Mouse (Mus musculus) embryonic fibroblast, embryonic 13.5 days (primary cell): Measurements from ENCODE around the gene Tet1.

ENCODE experiments used
- CTCF ChIP-seq: IDR thresholded peaks from 2 replicates; pipeline ENCODE4 v1.5.1; 2011; ENCODE audit warnings: mild to moderate bottlenecking, control low read depth, low read length, moderate library complexity, borderline replicate concordance; ENCODE audit not compliant: insufficient read depth
- POLR2A ChIP-seq: IDR thresholded peaks from 2 replicates; pipeline ENCODE4 v1.6.1; 2011; ENCODE audit warnings: low read depth, mild to moderate bottlenecking, control low read depth, low read length, moderate library complexity

- TF ChIP-seq CTCF (no peak), POLR2A (no peak; the same call in 1 of the 2 replicates)
Measured at GRCm38 (mm10) chr10:62886799-62887591, 21.8 kb downstream of the Tet1 start.
